Mouse (Mus musculus): ENCODE measurements around the gene Atg4a-ps.

Gene Atg4a-ps

DNA sequence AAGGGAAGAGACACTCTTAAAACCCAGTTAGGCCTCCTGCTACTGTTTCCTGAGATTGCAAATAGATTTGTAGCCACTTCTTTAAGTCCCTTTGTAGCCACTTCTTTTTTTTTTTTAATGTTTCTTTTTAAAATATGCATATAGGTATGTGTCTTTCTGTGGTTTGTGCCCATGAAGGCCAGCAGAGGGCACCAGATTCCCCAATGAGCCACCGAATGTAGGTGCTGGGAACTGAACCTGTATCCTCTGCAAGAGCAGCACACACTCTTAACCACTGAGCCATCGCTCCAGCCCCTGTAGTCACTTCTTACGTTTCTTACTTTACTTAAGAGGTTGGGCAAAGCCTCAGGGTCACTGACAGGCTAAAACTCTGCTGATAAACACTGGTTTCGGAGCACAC is 19.4 kb downstream of the Atg4a-ps start:
- H3K9me3 ChIP-seq (ENCODE audit: low read length): no peaks in the 10 kb centered on the region
- TF ChIP-seq NANOG (IDR thresholded peaks at IDR 0.05; ENCODE audit: borderline replicate concordance, low read length) (no peak), CTCF (conservative IDR thresholded peaks at IDR 0.05; ENCODE audit: low read length) (0 out of 2 replicates have a peak, but pooled peaks have one; percentile 31)

GRCm38 (mm10) chr3:103625169-103625568 is 20.7 kb downstream of the Atg4a-ps start:
- H3K9me3 ChIP-seq (ENCODE audit: low read length): no peaks in the 10 kb centered on the region
- H3K4me1 ChIP-seq (replicated peaks; ENCODE audit: low read depth, low read length): no peaks in the 10 kb centered on the region
- peaks cover 6% of the 10 kb centered on the region; the same call in 1 of the 2 replicates for H3K27me3 ChIP-seq (ENCODE audit: insufficient read depth, low read length)
- TF ChIP-seq CTCF (conservative IDR thresholded peaks at IDR 0.05; ENCODE audit: low read length): no peak
- no peak for TF ChIP-seq POU5F1 (IDR thresholded peaks at IDR 0.05; ENCODE audit: borderline replicate concordance, low read length)
- TF ChIP-seq NANOG (IDR thresholded peaks at IDR 0.05; ENCODE audit: borderline replicate concordance, low read length): no peak
- no peaks in the 10 kb centered on the region for H3K36me3 ChIP-seq (ENCODE audit: insufficient read depth, low read length)
- no peak overlapping the region for H3K4me3 ChIP-seq (replicated peaks; ENCODE audit: low read length)

More for the DNA sequence above, 19.4 kb downstream of the Atg4a-ps start:
- no peak overlapping the region for H3K4me3 ChIP-seq (replicated peaks; ENCODE audit: low read length)
- peaks cover 4% of the 10 kb centered on the region; the same call in 1 of the 2 replicates for H3K27me3 ChIP-seq (ENCODE audit: insufficient read depth, low read length)
- H3K4me1 ChIP-seq (replicated peaks; ENCODE audit: low read depth, low read length): no peaks in the 10 kb centered on the region
- no peaks in the 10 kb centered on the region for H3K36me3 ChIP-seq (ENCODE audit: insufficient read depth, low read length)

DNA sequence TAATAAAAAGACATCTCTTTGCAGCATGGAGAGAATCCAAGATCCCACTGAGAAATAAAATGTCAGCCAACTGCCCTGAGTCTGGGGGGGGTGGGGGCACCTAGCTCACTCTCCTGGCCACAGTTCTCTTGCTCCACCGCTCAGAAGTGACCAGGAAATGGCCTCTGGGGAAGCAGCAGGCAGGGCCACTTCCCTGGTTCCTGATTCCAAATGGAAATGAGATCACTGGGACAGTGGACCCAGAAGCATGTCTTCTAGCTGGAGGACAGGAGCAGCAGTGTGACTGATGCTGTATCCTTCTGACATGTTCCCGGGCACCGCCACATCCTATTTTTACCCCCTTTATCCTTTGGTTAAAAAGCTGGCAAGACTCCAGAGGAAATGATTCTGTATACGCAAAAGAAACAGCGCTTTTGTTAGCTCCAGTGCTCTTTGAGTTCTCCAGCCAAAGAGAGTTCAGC is 21.2 kb downstream of the Atg4a-ps start:
- no peaks in the 10 kb centered on the region for H3K36me3 ChIP-seq (ENCODE audit: insufficient read depth, low read length)

DNA sequence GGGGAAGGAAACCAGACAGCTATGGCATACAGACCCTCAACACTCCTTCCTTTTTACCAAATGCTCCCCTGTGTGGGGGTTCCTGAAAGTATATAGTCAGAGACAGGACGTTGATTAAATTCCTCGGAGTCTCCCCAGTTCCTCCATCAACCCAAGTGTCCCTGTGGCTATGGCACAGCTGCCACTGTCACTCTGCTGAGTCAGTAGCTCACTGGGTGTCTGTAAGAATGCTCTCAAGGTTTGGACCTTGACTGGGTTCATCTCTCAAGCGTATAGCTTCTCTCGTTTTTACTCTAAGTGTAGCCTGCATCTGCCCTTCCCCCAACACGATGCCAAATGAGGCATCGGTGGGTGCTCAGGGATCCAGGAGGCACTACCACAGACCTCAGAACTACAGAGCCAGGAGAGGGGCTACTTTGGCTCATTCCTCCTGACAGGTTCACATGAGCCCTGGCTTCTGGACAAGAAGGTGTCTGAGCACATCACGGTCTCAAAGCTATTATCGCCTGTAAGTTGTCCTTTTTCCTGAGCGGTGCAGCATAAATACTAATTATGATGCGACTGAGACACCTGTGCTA is 21.9 kb downstream of the Atg4a-ps start:
- no peak for TF ChIP-seq NANOG (IDR thresholded peaks at IDR 0.05; ENCODE audit: borderline replicate concordance, low read length)
- no peak for TF ChIP-seq POU5F1 (IDR thresholded peaks at IDR 0.05; ENCODE audit: borderline replicate concordance, low read length)
- no peak for TF ChIP-seq CTCF (conservative IDR thresholded peaks at IDR 0.05; ENCODE audit: low read length)
- Histone ChIP-seq H3K4me3 (replicated peaks; ENCODE audit: low read length) (no peak overlapping the region), H3K27me3 (ENCODE audit: insufficient read depth, low read length) (peaks cover 7% of the 10 kb centered on the region; the same call in 1 of the 2 replicates), H3K9me3 (ENCODE audit: low read length) (no peaks in the 10 kb centered on the region), H3K36me3 (ENCODE audit: insufficient read depth, low read length) (no peaks in the 10 kb centered on the region), H3K4me1 (replicated peaks; ENCODE audit: low read depth, low read length) (no peaks in the 10 kb centered on the region)

More for the DNA sequence above, 21.2 kb downstream of the Atg4a-ps start:
- no peaks in the 10 kb centered on the region for H3K9me3 ChIP-seq (ENCODE audit: low read length)
- TF ChIP-seq NANOG (IDR thresholded peaks at IDR 0.05; ENCODE audit: borderline replicate concordance, low read length) (no peak), CTCF (conservative IDR thresholded peaks at IDR 0.05; ENCODE audit: low read length) (no peak), POU5F1 (IDR thresholded peaks at IDR 0.05; ENCODE audit: borderline replicate concordance, low read length) (no peak)
- no peaks in the 10 kb centered on the region for H3K4me1 ChIP-seq (replicated peaks; ENCODE audit: low read depth, low read length)
- H3K27me3 ChIP-seq (ENCODE audit: insufficient read depth, low read length): peaks cover 7% of the 10 kb centered on the region; the same call in 1 of the 2 replicates
- no peak overlapping the region for H3K4me3 ChIP-seq (replicated peaks; ENCODE audit: low read length)

DNA sequence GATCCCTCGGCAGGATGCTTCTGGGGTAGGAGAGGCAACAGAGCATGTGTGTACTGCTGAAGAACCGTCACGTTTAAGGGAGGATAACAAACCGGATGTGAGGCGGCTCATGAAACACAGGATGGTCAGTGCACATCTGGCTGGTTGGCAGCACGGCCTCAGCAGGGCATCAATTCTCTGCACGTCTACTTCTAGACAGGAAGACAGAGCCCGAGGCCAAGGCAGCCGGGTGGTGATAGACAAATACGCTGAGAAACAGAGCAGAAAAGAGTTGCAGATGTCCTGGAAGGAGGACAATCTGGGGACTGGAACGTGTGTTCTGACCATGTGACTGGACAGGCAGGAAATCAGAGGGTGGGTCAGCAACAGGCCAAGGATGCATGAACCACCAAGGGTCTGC is 25.8 kb downstream of the Atg4a-ps start:
- H3K4me3 ChIP-seq (replicated peaks; ENCODE audit: low read length): no peak overlapping the region
- H3K9me3 ChIP-seq (ENCODE audit: low read length): no peaks in the 10 kb centered on the region
- H3K27me3 ChIP-seq (ENCODE audit: insufficient read depth, low read length): peaks cover 4% of the 10 kb centered on the region; the same call in 1 of the 2 replicates
- no peaks in the 10 kb centered on the region for H3K36me3 ChIP-seq (ENCODE audit: insufficient read depth, low read length)
- H3K4me1 ChIP-seq (replicated peaks; ENCODE audit: low read depth, low read length): no peaks in the 10 kb centered on the region
- TF ChIP-seq POU5F1 (IDR thresholded peaks at IDR 0.05; ENCODE audit: borderline replicate concordance, low read length) (no peak), CTCF (conservative IDR thresholded peaks at IDR 0.05; ENCODE audit: low read length) (no peak), NANOG (IDR thresholded peaks at IDR 0.05; ENCODE audit: borderline replicate concordance, low read length) (no peak)

DNA sequence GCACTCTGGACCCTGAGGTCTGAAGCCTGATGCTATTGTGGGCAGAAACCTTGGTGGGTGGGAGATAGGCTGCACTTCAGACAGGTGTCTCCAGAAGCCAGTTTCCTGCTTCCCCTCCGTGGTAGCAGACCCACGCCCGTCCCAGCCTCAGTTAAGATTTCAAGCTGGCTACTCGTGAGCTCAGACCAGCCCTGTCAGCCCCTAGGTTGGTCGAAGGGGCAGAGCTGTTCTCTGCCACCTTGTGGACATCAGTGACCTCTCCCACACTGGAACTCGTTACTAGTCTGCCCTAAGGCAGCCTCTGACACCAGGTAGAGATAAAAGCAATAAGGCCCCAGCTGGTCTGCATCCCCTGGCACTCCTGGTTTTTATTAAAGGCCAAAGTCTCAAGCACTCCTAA is 28.9 kb downstream of the Atg4a-ps start:
- H3K27me3 ChIP-seq (ENCODE audit: insufficient read depth, low read length): peaks cover 20% of the 10 kb centered on the region
- TF ChIP-seq CTCF (conservative IDR thresholded peaks at IDR 0.05; ENCODE audit: low read length): no peak
- TF ChIP-seq NANOG (IDR thresholded peaks at IDR 0.05; ENCODE audit: borderline replicate concordance, low read length): no peak
- TF ChIP-seq POU5F1 (IDR thresholded peaks at IDR 0.05; ENCODE audit: borderline replicate concordance, low read length): no peak
- H3K36me3 ChIP-seq (ENCODE audit: insufficient read depth, low read length): no peaks in the 10 kb centered on the region
- H3K4me1 ChIP-seq (replicated peaks; ENCODE audit: low read depth, low read length): no peaks in the 10 kb centered on the region
- no peak overlapping the region for H3K4me3 ChIP-seq (replicated peaks; ENCODE audit: low read length)
- H3K9me3 ChIP-seq (ENCODE audit: low read length): no peaks in the 10 kb centered on the region

DNA sequence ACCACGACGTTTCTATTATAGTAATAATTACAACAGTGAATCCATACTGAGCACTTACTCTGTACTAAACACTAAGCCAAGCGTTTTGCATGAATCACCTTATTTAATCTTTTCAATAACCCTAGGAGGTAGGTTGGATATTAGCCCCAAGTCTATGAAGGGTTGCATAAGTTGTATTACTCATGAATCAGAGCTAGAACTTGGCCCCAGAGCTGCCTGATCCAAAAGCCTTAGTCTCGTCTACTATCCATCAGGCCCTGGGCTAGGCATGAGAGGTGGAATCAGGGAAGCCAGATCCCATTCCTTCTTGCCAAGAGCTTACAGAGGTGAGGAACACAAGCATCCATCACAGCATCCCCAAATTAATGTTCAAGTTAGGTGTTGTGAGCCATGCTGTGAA is 30.2 kb downstream of the Atg4a-ps start:
- Histone ChIP-seq H3K4me1 (replicated peaks; ENCODE audit: low read depth, low read length) (no peaks in the 10 kb centered on the region), H3K9me3 (ENCODE audit: low read length) (no peaks in the 10 kb centered on the region), H3K27me3 (ENCODE audit: insufficient read depth, low read length) (peaks cover 20% of the 10 kb centered on the region), H3K36me3 (ENCODE audit: insufficient read depth, low read length) (no peaks in the 10 kb centered on the region), H3K4me3 (replicated peaks; ENCODE audit: low read length) (no peak overlapping the region)
- TF ChIP-seq POU5F1 (IDR thresholded peaks at IDR 0.05; ENCODE audit: borderline replicate concordance, low read length): no peak
- TF ChIP-seq CTCF (conservative IDR thresholded peaks at IDR 0.05; ENCODE audit: low read length): no peak
- TF ChIP-seq NANOG (IDR thresholded peaks at IDR 0.05; ENCODE audit: borderline replicate concordance, low read length): no peak

- Histone ChIP-seq H3K27me3 (ENCODE audit: insufficient read depth, low read length) (peaks cover 17% of the 10 kb centered on the region), H3K36me3 (ENCODE audit: insufficient read depth, low read length) (no peaks in the 10 kb centered on the region), H3K4me1 (replicated peaks; ENCODE audit: low read depth, low read length) (no peaks in the 10 kb centered on the region), H3K9me3 (ENCODE audit: low read length) (no peaks in the 10 kb centered on the region), H3K4me3 (replicated peaks; ENCODE audit: low read length) (no peak overlapping the region)
- no peak for TF ChIP-seq POU5F1 (IDR thresholded peaks at IDR 0.05; ENCODE audit: borderline replicate concordance, low read length)
- no peak for TF ChIP-seq CTCF (conservative IDR thresholded peaks at IDR 0.05; ENCODE audit: low read length)
- no peak for TF ChIP-seq NANOG (IDR thresholded peaks at IDR 0.05; ENCODE audit: borderline replicate concordance, low read length)
Observed at GRCm38 (mm10) chr3:103612636-103613355, 33.1 kb downstream of the Atg4a-ps start.
